Mouse (Mus musculus): ENCODE measurements at regions not wholly inside any gene's neighbourhood (a gene's known extent, or its start where the extent isn't known, plus 50 kb on each side); places are given as distances from the start of the nearest gene placed in this dataset.

- no peak for TF ChIP-seq CTCF (IDR thresholded peaks at IDR 0.05)
- TF ChIP-seq EP300 (IDR thresholded peaks at IDR 0.05) = no peak
These were observed 1697.8 kb downstream of the Efnb2 start for GRCm38 (mm10) chr8:6963006-6963799.
